Mouse (Mus musculus) megakaryocyte, embryonic 14.5 days (primary cell): ENCODE data around the gene As3mt.

Experiments used
- FLI1 ChIP-seq: IDR thresholded peaks from 2 replicates; pipeline ENCODE4 v1.6.1; 2012; ENCODE audit warnings: low read length, inconsistent platforms, mixed read lengths
- GATA1 ChIP-seq: IDR thresholded peaks from 3 replicates; pipeline ENCODE4 v1.6.1; 2012; ENCODE audit warnings: mixed read lengths, low read length, inconsistent platforms, borderline replicate concordance

DNA sequence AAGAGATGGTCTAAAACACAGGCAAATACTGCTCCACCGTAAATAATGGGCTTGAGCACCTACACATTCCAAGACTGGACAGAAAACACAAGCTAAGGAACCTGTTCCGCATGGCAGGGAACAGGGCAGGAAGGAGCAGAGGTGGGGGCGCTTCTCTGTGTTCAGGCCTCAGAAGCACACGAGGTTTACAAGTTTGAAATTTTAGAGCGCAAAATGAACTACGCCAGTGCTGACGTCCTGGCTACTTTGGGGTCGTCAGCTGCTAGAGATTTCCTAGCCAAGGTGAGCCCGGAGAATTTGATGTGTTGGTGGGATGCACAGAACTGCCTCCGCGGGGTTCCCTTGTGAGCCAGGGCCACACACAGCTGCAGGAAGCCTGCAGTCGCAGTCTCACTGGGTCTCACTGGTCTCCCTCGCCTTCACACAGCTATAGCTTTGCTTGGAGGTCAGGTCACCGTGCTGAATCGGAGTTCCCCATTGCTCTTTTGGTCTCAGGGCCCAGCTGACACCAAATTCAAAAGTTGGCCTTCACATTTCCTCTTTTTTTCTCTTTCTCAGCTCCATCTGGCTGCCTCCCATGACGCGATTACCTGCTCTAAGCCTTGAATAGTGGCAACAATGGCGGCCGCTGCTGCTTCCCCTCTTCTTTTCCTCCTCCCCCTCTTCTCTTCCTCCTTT lies 9.3 kb upstream of the As3mt start:
- TF ChIP-seq GATA1 (no peak), FLI1 (no peak)
